Mouse (Mus musculus) Patski (cell line): ENCODE results near the gene H3f3a. TPM values are rescaled to one million over a fixed set of nuclear protein-coding genes. Genes with fewer than 3 reads are reported as not detected.

Experiments used
- ATAC-seq: fragments of 100-300 bp; one replicate; pipeline ENCODE4 v1.8.0; 2021
- CTCF ChIA-PET: fragments of 350-600 bp; sonication (Branson Sonifier 250); formaldehyde crosslinking; loops from one replicate; lab custom pipeline; 2022; ENCODE audit warnings: inconsistent platforms; lab: Charles Lee
- POLR2A ChIA-PET: fragments of 350-600 bp; sonication (Branson Sonifier 250); formaldehyde crosslinking; loops from one replicate; lab custom pipeline; 2022; ENCODE audit warnings: antibody characterized with exemption, inconsistent platforms; lab: Charles Lee
- DNase-seq: peaks from one replicate; pipeline ENCODE4 v3.0.0-alpha.2; 2011; ENCODE audit warnings: low read depth, low spot score
- H3K27me3 ChIP-seq: fragments of 371-371 bp; one replicate; pipeline ENCODE4 v1.5.1; 2021
- CTCF ChIP-seq: fragments of 100-300 bp; IDR thresholded peaks from one replicate; pipeline ENCODE4 v1.5.1; 2021
- in situ Hi-C: fragments of 300-500 bp; cut with MboI; formaldehyde crosslinking; loops from 3 replicates; pipeline ENCODE4 v1.11.1; 2018; ENCODE audit warnings: low pct_unique_long_range_greater_than_20kb, mixed read lengths
- polyA plus RNA-seq: library from polyadenylated mRNA; unstranded; gene quantifications from one replicate; pipeline ENCODE4 v1.2.3, GENCODE M21; 2021

H3f3a gene
- polyA plus RNA-seq, 1 experiment from 2014 or later: 683 TPM

GRCm38 (mm10) chr1:180791821-180792480 is 21.8 kb downstream of the H3f3a start:
- DNase-seq (no peak), ATAC-seq (no peak)
- no peak for TF ChIP-seq CTCF
- POLR2A ChIA-PET: interaction anchor here (1.2 kb wide), 1 partner anchor 14 kb away, joined by 3 read pairs; no protein-coding TSS in a partner anchor
- in situ Hi-C loops: no loop called here
- CTCF ChIA-PET: no interaction called here
- no peaks in the 10 kb centered on the region for H3K27me3 ChIP-seq

- ChIA-PET POLR2A (interaction anchor here (1.6 kb wide), 1 partner anchor 28 kb away, joined by 4 read pairs; no protein-coding TSS in a partner anchor), CTCF (interaction anchor here (1.3 to 1.4 kb wide), 2 partner anchors 9 to 28 kb away, joined by 3 to 6 read pairs; no protein-coding TSS in a partner anchor)
- DNase-seq (no peak), ATAC-seq (peak; percentile 45)
- no peak for TF ChIP-seq CTCF
- H3K27me3 ChIP-seq: no peaks in the 10 kb centered on the region
- in situ Hi-C loops: no loop called here
Observed at GRCm38 (mm10) chr1:180783580-180783928, 30.2 kb downstream of the H3f3a start.

GRCm38 (mm10) chr1:180782906-180783579 is 30.7 kb downstream of the H3f3a start:
- in situ Hi-C loops: no loop called here

GRCm38 (mm10) chr1:180781250-180781649 is 32.5 kb downstream of the H3f3a start:
- no peak for DNase-seq
- in situ Hi-C loops: no loop called here
- no peak for TF ChIP-seq CTCF
- no peaks in the 10 kb centered on the region for H3K27me3 ChIP-seq
- POLR2A ChIA-PET: no interaction called here
- ATAC-seq: no peak
- CTCF ChIA-PET: no interaction called here

More at GRCm38 (mm10) chr1:180782906-180783579, 30.7 kb downstream of the H3f3a start:
- no peaks in the 10 kb centered on the region for H3K27me3 ChIP-seq
- peak; percentile 6 for ATAC-seq
- no peak for TF ChIP-seq CTCF
- CTCF ChIA-PET: interaction anchor here (1.3 to 1.4 kb wide), 2 partner anchors 9 to 28 kb away, joined by 3 to 6 read pairs; no protein-coding TSS in a partner anchor
- POLR2A ChIA-PET: interaction anchor here (1.6 kb wide), 1 partner anchor 29 kb away, joined by 4 read pairs; no protein-coding TSS in a partner anchor
- DNase-seq: no peak

- no peaks in the 10 kb centered on the region for H3K27me3 ChIP-seq
- POLR2A ChIA-PET: interaction anchor here (0.6 kb wide), 1 partner anchor 371 kb away, joined by 3 read pairs; no protein-coding TSS in a partner anchor
- TF ChIP-seq CTCF: no peak
- no peak for ATAC-seq
- CTCF ChIA-PET: no interaction called here
- in situ Hi-C loops: no loop called here
- DNase-seq: no peak
Observed at GRCm38 (mm10) chr1:180780291-180780690, 33.5 kb downstream of the H3f3a start.

- CTCF ChIA-PET: interaction anchor here (2.3 kb wide), 1 partner anchor 32 kb away, joined by 14 read pairs; no protein-coding TSS in a partner anchor
- in situ Hi-C loops: no loop called here
- ATAC-seq: no peak
- TF ChIP-seq CTCF: no peak
- H3K27me3 ChIP-seq: no peaks in the 10 kb centered on the region
- no peak for DNase-seq
- POLR2A ChIA-PET: interaction anchor here (0.6 to 1.6 kb wide), 3 partner anchors 29 to 373 kb away, joined by 3 read pairs; no protein-coding TSS in a partner anchor
Observed at GRCm38 (mm10) chr1:180778941-180779340, 34.8 kb downstream of the H3f3a start.

- POLR2A ChIA-PET: interaction anchor here (0.6 to 1.6 kb wide), 7 partner anchors 11 to 373 kb away, joined by 3 to 8 read pairs (median 3); partner anchors contain the start of genes Acbd3 and H3f3a
- ATAC-seq (peak; percentile 18), DNase-seq (no peak)
- in situ Hi-C loops: no loop called here
- TF ChIP-seq CTCF: no peak
- H3K27me3 ChIP-seq: no peaks in the 10 kb centered on the region
- CTCF ChIA-PET: interaction anchor here (0.9 to 2.3 kb wide), 4 partner anchors 23 to 60 kb away, joined by 3 to 14 read pairs (median 4); no protein-coding TSS in a partner anchor
Observed at GRCm38 (mm10) chr1:180778403-180778754, 35.4 kb downstream of the H3f3a start.

GRCm38 (mm10) chr1:180777660-180778402 is 35.9 kb downstream of the H3f3a start:
- ChIA-PET CTCF (interaction anchor here (0.9 to 2.3 kb wide), 8 partner anchors 9 to 73 kb away, joined by 3 to 14 read pairs (median 4); partner anchors contain the start of gene Sde2), POLR2A (interaction anchor here (0.5 to 1.6 kb wide), 10 partner anchors 10 to 374 kb away, joined by 3 to 8 read pairs (median 3); partner anchors contain the start of genes Acbd3, H3f3a and Parp1)
- TF ChIP-seq CTCF: no peak
- no peaks in the 10 kb centered on the region for H3K27me3 ChIP-seq
- in situ Hi-C loops: no loop called here
- ATAC-seq (peak; percentile 81), DNase-seq (no peak)

- no peak for ATAC-seq
- POLR2A ChIA-PET: interaction anchor here (0.5 to 1.2 kb wide), 6 partner anchors 10 to 209 kb away, joined by 3 to 8 read pairs (median 4); partner anchors contain the start of genes Acbd3, H3f3a and Parp1
- no peak for TF ChIP-seq CTCF
Observed at GRCm38 (mm10) chr1:180777289-180777659, 36.5 kb downstream of the H3f3a start.

GRCm38 (mm10) chr1:180776494-180776893 is 37.2 kb downstream of the H3f3a start:
- ChIA-PET CTCF (interaction anchor here (1.0 to 1.8 kb wide), 2 partner anchors 9 to 34 kb away, joined by 3 to 7 read pairs; no protein-coding TSS in a partner anchor), POLR2A (interaction anchor here (0.6 to 1.2 kb wide), 2 partner anchors 14 to 30 kb away, joined by 3 to 4 read pairs; no protein-coding TSS in a partner anchor)
- TF ChIP-seq CTCF: no peak
- ATAC-seq (no peak), DNase-seq (no peak)
- no peaks in the 10 kb centered on the region for H3K27me3 ChIP-seq
- in situ Hi-C loops: no loop called here

More at GRCm38 (mm10) chr1:180777289-180777659, 36.5 kb downstream of the H3f3a start:
- in situ Hi-C loops: no loop called here
- CTCF ChIA-PET: interaction anchor here (1.0 to 2.3 kb wide), 6 partner anchors 8 to 73 kb away, joined by 3 to 14 read pairs (median 4); partner anchors contain the start of gene Sde2
- H3K27me3 ChIP-seq: no peaks in the 10 kb centered on the region
- DNase-seq: no peak
